Mouse (Mus musculus) lung, postnatal 0 days (tissue): ENCODE data around the gene Bag3.

ENCODE experiments used
- CTCF ChIP-seq: IDR thresholded peaks from 2 replicates; pipeline ENCODE4 v1.5.1; 2016; ENCODE audit warnings: antibody characterized with exemption, mild to moderate bottlenecking
- EP300 ChIP-seq: IDR thresholded peaks from 2 replicates; pipeline ENCODE4 v1.6.1; 2016; ENCODE audit warnings: antibody characterized with exemption, mild to moderate bottlenecking, control low read depth

- TF ChIP-seq EP300: no peak
- no peak for TF ChIP-seq CTCF
Measured at GRCm38 (mm10) chr7:128544566-128545262, 21.3 kb downstream of the Bag3 start.
